Mouse (Mus musculus) C2C12 (cell line): ENCODE data around the gene Zfp638. TPM values are rescaled to one million over a fixed set of nuclear protein-coding genes. Genes with fewer than 3 reads are reported as not detected.
A peak's percentile ranks its signal among the peaks of the same experiment; 100 is the strongest.

Experiments
- H3K27me3 ChIP-seq: one replicate; pipeline ENCODE4 v1.6.1; 2011; ENCODE audit not compliant: control insufficient read depth, insufficient read depth, insufficient read length
- H3K36me3 ChIP-seq: one replicate; pipeline ENCODE4 v1.6.1; 2011; ENCODE audit not compliant: control insufficient read depth, insufficient read depth
- H3K4me3 ChIP-seq: one replicate; pipeline ENCODE4 v1.5.1; 2011; ENCODE audit warnings: mild to moderate bottlenecking, control low read depth; ENCODE audit not compliant: poor library complexity, insufficient read depth, severe bottlenecking
- H3K79me2 ChIP-seq: one replicate; pipeline ENCODE4 v1.6.1; 2011; ENCODE audit not compliant: control insufficient read depth, insufficient read depth
- H3K79me3 ChIP-seq: one replicate; pipeline ENCODE4 v1.6.1; 2011; ENCODE audit warnings: low read depth, control low read depth
- H3ac ChIP-seq: one replicate; pipeline ENCODE3; 2011; ENCODE audit warnings: low read depth; ENCODE audit not compliant: control insufficient read depth, insufficient read length
- CEBPB ChIP-seq: IDR thresholded peaks from one replicate; pipeline ENCODE4 v1.6.1; 2011; ENCODE audit warnings: low read depth, mild to moderate bottlenecking, control low read depth, moderate library complexity
- CTCF ChIP-seq: IDR thresholded peaks from one replicate; pipeline ENCODE4 v1.5.1; 2011; ENCODE audit not compliant: control insufficient read depth, insufficient read depth, insufficient read length
- FOSL1 ChIP-seq: IDR thresholded peaks from one replicate; pipeline ENCODE4 v1.8.0; 2011; ENCODE audit warnings: mild to moderate bottlenecking, low read length; ENCODE audit not compliant: poor library complexity, insufficient read depth, severe bottlenecking
- MAX ChIP-seq: IDR thresholded peaks from one replicate; pipeline ENCODE4 v1.6.1; 2011; ENCODE audit warnings: mild to moderate bottlenecking, control low read depth
- MYOD1 ChIP-seq: IDR thresholded peaks from one replicate; pipeline ENCODE4 v1.6.1; 2011; ENCODE audit warnings: low read depth; ENCODE audit not compliant: control insufficient read depth, insufficient read length
- MYOG ChIP-seq: IDR thresholded peaks from one replicate; pipeline ENCODE4 v1.6.1; 2011; ENCODE audit not compliant: control insufficient read depth, insufficient read length; ENCODE audit errors: extremely low read depth
- USF1 ChIP-seq: IDR thresholded peaks from one replicate; pipeline ENCODE4 v1.6.1; 2011; ENCODE audit warnings: low read depth, mild to moderate bottlenecking, control low read depth, moderate library complexity
- long read RNA-seq, 2 experiments: library from polyadenylated mRNA; unstranded; transcript quantifications; one replicate each; pipeline ENCODE4 v2.0.0; 2019 to 2020
- polyA plus RNA-seq: library from polyadenylated mRNA; unstranded; fragments of >200 nt; fragmentation: generic; extraction: Trizol; gene quantifications from one replicate; pipeline ENCODE4 v1.2.1, GENCODE M21; 2012; ENCODE audit warnings: missing spikeins

The Zfp638 gene
- polyA plus RNA-seq = 7.0 TPM
- long read RNA-seq, experiment 1, partial matches to known transcripts = 7 of 9 reads
- long read RNA-seq, experiment 1, other reads (novel, unspliced or antisense) = 1 of 9 reads
- long read RNA-seq, experiment 2, partial matches to known transcripts = 49 of 104 reads
- long read RNA-seq, experiment 2, other reads (novel, unspliced or antisense) = 54 of 104 reads

GRCm38 (mm10) chr6:83866954-83867597 lies at the start of gene Zfp638:
TSS of gene Zfp638 (plus strand) at chr6:83867109.
- TF ChIP-seq MAX = no peak
- no peak for TF ChIP-seq CEBPB
- H3ac ChIP-seq = peak within 1 kb of the TSS; percentile 44
- H3K4me3 ChIP-seq = peak within 1 kb of the TSS; percentile 6
- no peaks in the 10 kb centered on the region for H3K79me3 ChIP-seq
- no peaks in the 10 kb centered on the region for H3K79me2 ChIP-seq
- peaks cover 7% of the 10 kb centered on the region for H3K27me3 ChIP-seq
- no peaks in the 10 kb centered on the region for H3K36me3 ChIP-seq

- Histone ChIP-seq H3ac (no peak overlapping the region), H3K79me2 (peaks cover 22% of the 10 kb centered on the region), H3K4me3 (no peak overlapping the region), H3K36me3 (peaks cover 4% of the 10 kb centered on the region), H3K79me3 (no peaks in the 10 kb centered on the region), H3K27me3 (no peaks in the 10 kb centered on the region)
- TF ChIP-seq CTCF (no peak), CEBPB (no peak), MYOG (no peak), FOSL1 (no peak), MYOD1 (no peak), USF1 (no peak), MAX (no peak)
These were observed 47.9 kb upstream of the Zfp638 start for GRCm38 (mm10) chr6:83818996-83819395.

GRCm38 (mm10) chr6:83820727-83821515 lies 46.0 kb upstream of the Zfp638 start:
- Histone ChIP-seq H3K4me3 (no peak overlapping the region), H3ac (no peak overlapping the region), H3K27me3 (no peaks in the 10 kb centered on the region), H3K36me3 (no peaks in the 10 kb centered on the region), H3K79me2 (peaks cover 22% of the 10 kb centered on the region), H3K79me3 (no peaks in the 10 kb centered on the region)
- TF ChIP-seq CTCF (no peak), MAX (no peak), MYOD1 (no peak), CEBPB (no peak), MYOG (no peak), FOSL1 (no peak), USF1 (no peak)

- TF ChIP-seq FOSL1 = no peak
- TF ChIP-seq MAX = no peak
- TF ChIP-seq MYOG = no peak
- TF ChIP-seq CTCF = no peak
- TF ChIP-seq MYOD1 = no peak
- no peak for TF ChIP-seq CEBPB
- TF ChIP-seq USF1 = no peak
- Histone ChIP-seq H3K79me3 (peaks cover 2% of the 10 kb centered on the region), H3K79me2 (peaks cover 22% of the 10 kb centered on the region), H3ac (no peak overlapping the region), H3K36me3 (no peaks in the 10 kb centered on the region), H3K27me3 (no peaks in the 10 kb centered on the region), H3K4me3 (no peak overlapping the region)
These were observed 45.1 kb upstream of the Zfp638 start for GRCm38 (mm10) chr6:83821856-83822255.

- Histone ChIP-seq H3K36me3 (peaks cover 4% of the 10 kb centered on the region), H3K27me3 (no peaks in the 10 kb centered on the region), H3ac (peak overlapping the region; percentile 89), H3K79me3 (peaks cover 4% of the 10 kb centered on the region), H3K79me2 (peaks cover 10% of the 10 kb centered on the region), H3K4me3 (peak overlapping the region; percentile 49)
- TF ChIP-seq MAX = no peak
These were observed 35.8 kb upstream of the Zfp638 start for GRCm38 (mm10) chr6:83830941-83831605.
